Mouse (Mus musculus): ENCODE data around the gene Slc4a8. TPM values are rescaled to one million over a fixed set of nuclear protein-coding genes. Genes with fewer than 3 reads are reported as not detected.

The Slc4a8 gene
- total RNA-seq, 2 experiments from 2014 or later, result 11.3 to 34.5 TPM

- no peak for ATAC-seq (replicated peaks; ENCODE audit: poor library complexity, severe bottlenecking)
These were observed 109.8 kb downstream of the Slc4a8 start for GRCm38 (mm10) chr15:100871107-100872011.

- ATAC-seq (replicated peaks; ENCODE audit: poor library complexity, severe bottlenecking), result peak; percentile 78
These were observed 111.6 kb downstream of the Slc4a8 start for GRCm38 (mm10) chr15:100873155-100873554.

Other genes with a start within 250 kb of the Slc4a8 start
- 4.9 and 12.8 TPM in 2 replicates for gene Tfcp2, start 209.7 kb upstream of the Slc4a8 start, total RNA-seq (2014; fragmentation: Nextera tagmentation)
- 8.3 and 10.0 TPM in 2 replicates for gene Tfcp2, start 209.7 kb upstream of the Slc4a8 start, total RNA-seq (2017)
- not detected in 2 replicates for gene Pou6f1, start 161.8 kb upstream of the Slc4a8 start, total RNA-seq (2014; fragmentation: Nextera tagmentation)
- gene Pou6f1, start 161.8 kb upstream of the Slc4a8 start, total RNA-seq (2017), result 0.46 TPM in 1 of 2 replicates, not detected in the other
- 252 and 291 TPM in 2 replicates for gene Dazap2, start 146.4 kb upstream of the Slc4a8 start, total RNA-seq (2014; fragmentation: Nextera tagmentation)
- 155 and 168 TPM in 2 replicates for gene Dazap2, start 146.4 kb upstream of the Slc4a8 start, total RNA-seq (2017)
- 5.4 and 6.1 TPM in 2 replicates for gene Smagp, start 124.8 kb upstream of the Slc4a8 start, total RNA-seq (2014; fragmentation: Nextera tagmentation)
- gene Smagp, start 124.8 kb upstream of the Slc4a8 start, total RNA-seq (2017), result not detected in 2 replicates
- gene Bin2, start 92.2 kb upstream of the Slc4a8 start, total RNA-seq (2014; fragmentation: Nextera tagmentation), result 114 TPM in 2 replicates
- 98.3 and 98.8 TPM in 2 replicates for gene Bin2, start 92.2 kb upstream of the Slc4a8 start, total RNA-seq (2017)
- gene Cela1, start 73.8 kb upstream of the Slc4a8 start, total RNA-seq (2014; fragmentation: Nextera tagmentation), result 4.7 and 7.9 TPM in 2 replicates
- 2.3 and 2.5 TPM in 2 replicates for gene Cela1, start 73.8 kb upstream of the Slc4a8 start, total RNA-seq (2017)
- gene Galnt6, start 32.4 kb upstream of the Slc4a8 start, total RNA-seq (2014; fragmentation: Nextera tagmentation), result 25.4 and 27.4 TPM in 2 replicates
- gene Galnt6, start 32.4 kb upstream of the Slc4a8 start, total RNA-seq (2017), result 32.5 and 44.6 TPM in 2 replicates
- not detected in 2 replicates for gene Scn8a, start 108.1 kb downstream of the Slc4a8 start, total RNA-seq (2014; fragmentation: Nextera tagmentation)
- not detected in 2 replicates for gene Scn8a, start 108.1 kb downstream of the Slc4a8 start, total RNA-seq (2017)